Mouse (Mus musculus): ENCODE data around the gene Ephb6. TPM values are rescaled to one million over a fixed set of nuclear protein-coding genes. Genes with fewer than 3 reads are reported as not detected.

Ephb6 gene
- total RNA-seq, 2 experiments from 2014 or later = 165 to 178 TPM

- DNase-seq = no peak
- intact Hi-C loops (cut with DNase I) = loop anchor here (5.0 kb wide), 1 partner anchor 136 kb away; no protein-coding TSS in a partner anchor
These were observed 16.1 kb downstream of the Ephb6 start for GRCm38 (mm10) chr6:41621241-41621990.

GRCm38 (mm10) chr6:41622661-41623060 is 17.4 kb downstream of the Ephb6 start:
- peak; percentile 35 for DNase-seq
- intact Hi-C loops (cut with DNase I) = loop anchor here (5.0 kb wide), 1 partner anchor 135 kb away; no protein-coding TSS in a partner anchor

GRCm38 (mm10) chr6:41628180-41628579 is 22.9 kb downstream of the Ephb6 start:
- DNase-seq = no peak
- intact Hi-C loops (cut with DNase I) = no loop called here

- intact Hi-C loops (cut with DNase I) = no loop called here
- no peak for DNase-seq
These were observed 25.5 kb downstream of the Ephb6 start for GRCm38 (mm10) chr6:41630791-41631190.

- no peak for DNase-seq
- intact Hi-C loops (cut with DNase I) = no loop called here
These were observed 26.3 kb downstream of the Ephb6 start for GRCm38 (mm10) chr6:41631549-41631948.

- intact Hi-C loops (cut with DNase I) = no loop called here
- peak; percentile 26 for DNase-seq
These were observed 29.9 kb downstream of the Ephb6 start for GRCm38 (mm10) chr6:41635211-41635610.

- intact Hi-C loops (cut with DNase I) = no loop called here
- no peak for DNase-seq
These were observed 30.9 kb downstream of the Ephb6 start, which contains the start of gene Trpv6 for GRCm38 (mm10) chr6:41636178-41636577. TSS of gene Trpv6 (minus strand) at chr6:41636405.

GRCm38 (mm10) chr6:41637393-41637792 is 32.1 kb downstream of the Ephb6 start:
- intact Hi-C loops (cut with DNase I) = no loop called here
- no peak for DNase-seq

GRCm38 (mm10) chr6:41637927-41638506 is 32.7 kb downstream of the Ephb6 start:
- intact Hi-C loops (cut with DNase I) = no loop called here

GRCm38 (mm10) chr6:41640449-41640848 is 35.2 kb downstream of the Ephb6 start:
- no peak for DNase-seq
- intact Hi-C loops (cut with DNase I) = no loop called here

More at GRCm38 (mm10) chr6:41637927-41638506, 32.7 kb downstream of the Ephb6 start:
- DNase-seq = no peak

GRCm38 (mm10) chr6:41641173-41641866 is 36.0 kb downstream of the Ephb6 start:
- no peak for DNase-seq
- intact Hi-C loops (cut with DNase I) = no loop called here

- intact Hi-C loops (cut with DNase I) = no loop called here
- no peak for DNase-seq
These were observed 37.5 kb downstream of the Ephb6 start for GRCm38 (mm10) chr6:41642765-41643164.

GRCm38 (mm10) chr6:41643227-41643626 is 37.9 kb downstream of the Ephb6 start:
- DNase-seq = no peak
- intact Hi-C loops (cut with DNase I) = no loop called here

GRCm38 (mm10) chr6:41646220-41646619 is 40.9 kb downstream of the Ephb6 start:
- intact Hi-C loops (cut with DNase I) = no loop called here
- DNase-seq = no peak

GRCm38 (mm10) chr6:41646672-41647071 is 41.4 kb downstream of the Ephb6 start:
- intact Hi-C loops (cut with DNase I) = no loop called here
- DNase-seq = no peak

GRCm38 (mm10) chr6:41653173-41653572 is 47.9 kb downstream of the Ephb6 start:
- no peak for DNase-seq
- intact Hi-C loops (cut with DNase I) = no loop called here

- no peak for DNase-seq
- intact Hi-C loops (cut with DNase I) = no loop called here
These were observed 49.4 kb downstream of the Ephb6 start for GRCm38 (mm10) chr6:41654648-41655047.

GRCm38 (mm10) chr6:41658487-41658886 is 53.2 kb downstream of the Ephb6 start:
- no peak for DNase-seq
- intact Hi-C loops (cut with DNase I) = no loop called here

GRCm38 (mm10) chr6:41662320-41662719 is 57.0 kb downstream of the Ephb6 start:
- intact Hi-C loops (cut with DNase I) = no loop called here
- DNase-seq = no peak
